Mouse (Mus musculus) liver, embryonic 14.5 days (tissue): ENCODE data around the gene Col6a1. TPM values are rescaled to one million over a fixed set of nuclear protein-coding genes. Genes with fewer than 3 reads are reported as not detected.

ENCODE experiments used
- ATAC-seq: fragments of 200-750 bp; cut with Nextera tagmentation; 2 replicates; pipeline ENCODE4 v1.8.0; 2017; ENCODE audit warnings: moderate number of reproducible peaks, mild to moderate bottlenecking, moderate library complexity; ENCODE audit not compliant: insufficient read depth
- DNase-seq, 3 experiments: peaks; one replicate each; pipeline ENCODE4 v3.0.0-alpha.2; 2012 to 2013; ENCODE audit warnings: low read depth in 3 of 3, low spot score in 3 of 3
- H3K27ac ChIP-seq: fragments of 300-500 bp; sonication (generic); 2 replicates; pipeline ENCODE4 v1.5.1; 2014; ENCODE audit warnings: moderate library complexity, mild to moderate bottlenecking, control low read depth, inconsistent platforms
- H3K27me3 ChIP-seq: fragments of 300-500 bp; sonication (generic); 2 replicates; pipeline ENCODE4 v1.6.1; 2014; ENCODE audit warnings: mild to moderate bottlenecking, low read length, moderate library complexity; ENCODE audit not compliant: control insufficient read depth, insufficient read depth
- H3K36me3 ChIP-seq: fragments of 300-500 bp; sonication (generic); replicated peaks from 2 replicates; pipeline ENCODE4 v1.6.1; 2014; ENCODE audit warnings: low read depth; ENCODE audit not compliant: control insufficient read depth, insufficient read depth
- H3K4me1 ChIP-seq, 2 experiments: fragments of 200-500 bp in 1 of 2; fragments of 300-500 bp in 1 of 2; sonication (generic) in 1 of 2; replicated peaks; 2 replicates each; pipeline ENCODE4 v1.6.1; 2012 to 2014; ENCODE audit warnings: antibody characterized with exemption in 1 of 2, inconsistent platforms in 1 of 2, low read length in 1 of 2; ENCODE audit not compliant: control insufficient read depth in 2 of 2, insufficient read depth in 2 of 2
- H3K4me2 ChIP-seq: fragments of 300-500 bp; sonication (generic); 2 replicates; pipeline ENCODE4 v1.6.1; 2014; ENCODE audit warnings: low read depth, mild to moderate bottlenecking, control low read depth, moderate library complexity
- H3K4me3 ChIP-seq, 2 experiments: fragments of 200-500 bp in 1 of 2; fragments of 300-500 bp in 1 of 2; sonication (generic) in 1 of 2; 2 replicates each; pipeline ENCODE4 v1.5.1; 2012 to 2014; ENCODE audit warnings: low read depth in 2 of 2, low read length in 2 of 2, mild to moderate bottlenecking in 2 of 2, control low read depth in 1 of 2, inconsistent platforms in 1 of 2, moderate library complexity in 1 of 2; ENCODE audit not compliant: insufficient read depth in 1 of 2
- H3K9ac ChIP-seq: fragments of 300-500 bp; sonication (generic); replicated peaks from 2 replicates; pipeline ENCODE4 v1.6.1; 2014; ENCODE audit warnings: mild to moderate bottlenecking, control low read depth, moderate library complexity
- H3K9me3 ChIP-seq: fragments of 300-500 bp; sonication (generic); 2 replicates; pipeline ENCODE4 v1.6.1; 2016; ENCODE audit warnings: low read length, mixed read lengths; ENCODE audit not compliant: control insufficient read depth
- CTCF ChIP-seq: IDR thresholded peaks from 2 replicates; pipeline ENCODE4 v1.5.1; 2016; ENCODE audit warnings: antibody characterized with exemption, low read depth, control low read depth
- EP300 ChIP-seq: IDR thresholded peaks from 2 replicates; pipeline ENCODE4 v1.6.1; 2016; ENCODE audit warnings: antibody characterized with exemption, low read depth
- WGBS: fragments of 180-500 bp; shearing (Covaris S2); extraction: QIAGEN DNeasy Blood & Tissue Kit; methylation state at CpG from one replicate; pipeline ENCODE4 v1.1.7; 2014; ENCODE audit not compliant: insufficient replicate concordance; 5-methylcytosine and 5-hydroxymethylcytosine counted together
- polyA plus RNA-seq, 2 experiments: library from polyadenylated mRNA; depleted of rRNA in 1 of 2; stranded (reverse) in 1 of 2; unstranded in 1 of 2; fragments of >200 nt; fragmentation: Nextera tagmentation in 1 of 2; extraction: Ambion mirVana in 1 of 2; gene quantifications; 2 replicates each; pipeline versions ENCODE4 v1.2.1 to v1.2.3; 2012 to 2014

The Col6a1 gene
- polyA plus RNA-seq (2012; rRNA removed) (4.4 and 6.1 TPM in 2 replicates), polyA plus RNA-seq (2014; fragmentation: Nextera tagmentation; extraction: Ambion mirVana) (4.8 TPM in 2 replicates)

DNA sequence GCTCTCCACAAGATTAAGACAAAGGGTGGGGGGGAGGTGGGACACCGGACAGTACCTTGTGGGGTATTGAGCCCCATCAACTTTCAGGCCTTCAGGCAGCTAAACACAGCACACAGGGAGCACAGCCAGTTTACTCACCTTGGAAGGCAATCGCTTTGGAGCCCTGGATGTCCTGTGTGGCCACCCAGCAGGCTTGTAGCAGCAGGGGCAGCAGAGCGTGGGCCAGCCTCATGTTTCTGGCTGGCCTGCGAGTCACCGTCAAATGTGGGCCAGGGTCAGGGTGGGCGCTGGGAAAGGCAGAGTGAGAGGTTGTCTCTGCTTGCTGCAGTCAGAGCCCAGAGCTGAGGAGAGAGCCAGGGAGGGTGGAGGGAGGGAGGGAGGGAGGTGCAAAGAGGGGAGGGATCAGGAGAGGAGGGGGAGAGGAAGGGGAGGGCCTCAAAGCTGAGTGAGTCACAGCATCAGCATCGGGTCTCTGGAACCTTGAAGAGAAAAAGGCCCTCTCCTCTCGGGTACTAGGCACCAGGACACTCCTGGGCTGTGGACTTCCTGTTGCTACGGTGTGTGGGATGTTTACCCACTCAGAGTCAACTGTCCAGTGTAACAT is at the start of gene Col6a1:
Gene Col6a1 (minus strand): TSS at position 487 of the 604 bp plus-strand sequence.
- no peaks in the 10 kb centered on the region for H3K4me1 ChIP-seq
- H3K27me3 ChIP-seq: no peaks in the 10 kb centered on the region
- no peak within 1 kb of the TSS for H3K4me2 ChIP-seq
- TF ChIP-seq CTCF (no peak), EP300 (no peak)
- DNase-seq (no peak), ATAC-seq (no peak)
- H3K4me3 ChIP-seq: peak within 1 kb of the TSS in 1 of 2 experiments; percentile 4; a peak in 1 of 4 replicates
- no peak within 1 kb of the TSS for H3K9ac ChIP-seq
- no peak within 1 kb of the TSS for H3K27ac ChIP-seq
- H3K36me3 ChIP-seq: no peaks in the 10 kb centered on the region
- 29% methylated on average over 9 of the region's 9 CpGs for WGBS
- no peaks in the 10 kb centered on the region for H3K9me3 ChIP-seq

DNA sequence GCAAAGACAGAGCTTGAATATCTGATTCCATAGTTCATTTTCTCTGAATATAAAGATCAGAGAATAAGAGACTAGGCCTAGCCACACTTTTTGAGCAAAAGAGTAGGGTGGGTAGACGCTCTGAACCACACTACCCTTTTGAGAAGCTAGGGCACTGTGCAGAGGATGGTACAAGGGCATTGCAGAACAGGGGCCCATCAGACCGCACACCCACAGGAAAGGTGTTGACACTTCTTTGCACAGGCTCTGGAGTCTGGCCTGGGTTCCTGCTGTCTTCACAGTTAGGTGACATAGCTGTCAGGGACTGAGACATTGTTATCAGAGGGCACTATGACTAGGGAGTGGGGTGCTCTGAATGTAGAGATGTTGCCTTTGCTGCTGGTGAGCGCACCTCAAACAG is 45.7 kb upstream of the Col6a1 start:
- ATAC-seq (no peak), DNase-seq (no peak)
- Histone ChIP-seq H3K4me2 (no peak overlapping the region), H3K27ac (no peak overlapping the region), H3K36me3 (no peaks in the 10 kb centered on the region), H3K4me3 (no peak overlapping the region), H3K9me3 (no peaks in the 10 kb centered on the region), H3K27me3 (no peaks in the 10 kb centered on the region), H3K4me1 (no peaks in the 10 kb centered on the region), H3K9ac (no peak overlapping the region)
- no peak for TF ChIP-seq EP300
- TF ChIP-seq CTCF: no peak
- WGBS: 72% methylated on average over 3 of the region's 3 CpGs

DNA sequence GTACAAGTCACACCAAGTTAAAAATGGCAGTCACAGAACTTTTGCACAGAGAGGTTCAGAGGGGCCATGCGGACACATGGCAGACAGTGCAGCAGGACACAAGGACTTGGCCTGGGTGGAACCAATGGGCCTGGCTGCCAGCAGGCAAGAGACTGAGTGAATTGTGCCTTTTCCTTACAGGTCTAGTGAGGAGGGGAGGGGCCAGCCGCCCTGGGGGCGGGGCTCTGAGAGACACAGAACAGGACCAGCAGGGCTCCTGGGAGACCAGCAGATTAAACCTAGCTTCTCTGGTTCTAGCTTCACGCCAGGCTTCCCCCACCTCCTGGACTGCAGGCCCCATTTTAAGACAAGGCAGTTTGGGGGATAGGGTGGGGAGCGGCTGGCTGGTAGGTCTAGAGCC is 45.1 kb upstream of the Col6a1 start:
- no peak for ATAC-seq
- no peak for DNase-seq
- no peak overlapping the region for H3K4me3 ChIP-seq
- no peaks in the 10 kb centered on the region for H3K4me1 ChIP-seq
- WGBS: 61% methylated on average over 5 of the region's 5 CpGs
- H3K4me2 ChIP-seq: no peak overlapping the region
- no peaks in the 10 kb centered on the region for H3K27me3 ChIP-seq
- TF ChIP-seq EP300 (no peak), CTCF (no peak)
- no peak overlapping the region for H3K9ac ChIP-seq
- no peaks in the 10 kb centered on the region for H3K36me3 ChIP-seq
- H3K9me3 ChIP-seq: no peaks in the 10 kb centered on the region
- no peak overlapping the region for H3K27ac ChIP-seq

DNA sequence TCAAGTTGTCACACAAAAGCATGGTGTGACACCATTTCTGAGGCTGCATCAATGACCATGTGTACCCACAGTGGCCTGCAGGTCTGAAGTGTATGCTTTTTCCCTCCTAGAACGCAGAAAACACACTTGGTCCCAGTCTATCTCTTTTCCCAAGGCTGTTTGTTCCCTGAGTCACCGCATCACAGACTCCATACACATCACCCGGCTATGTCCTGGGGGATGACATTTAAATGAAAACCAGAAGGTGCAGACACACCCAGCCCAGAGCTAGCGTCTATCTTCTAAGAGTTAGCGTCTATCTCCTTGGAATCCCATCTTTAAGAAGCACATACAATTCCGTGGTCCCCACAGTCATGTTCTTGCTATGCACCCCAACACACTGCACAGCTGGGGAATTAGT is 43.6 kb upstream of the Col6a1 start:
- Histone ChIP-seq H3K27me3 (no peaks in the 10 kb centered on the region), H3K9me3 (no peaks in the 10 kb centered on the region), H3K9ac (no peak overlapping the region), H3K4me2 (no peak overlapping the region), H3K36me3 (no peaks in the 10 kb centered on the region), H3K27ac (no peak overlapping the region), H3K4me3 (no peak overlapping the region), H3K4me1 (no peaks in the 10 kb centered on the region)
- DNase-seq: no peak
- no peak for ATAC-seq
- 67% methylated on average over 6 of the region's 6 CpGs for WGBS
- TF ChIP-seq EP300: no peak
- no peak for TF ChIP-seq CTCF

DNA sequence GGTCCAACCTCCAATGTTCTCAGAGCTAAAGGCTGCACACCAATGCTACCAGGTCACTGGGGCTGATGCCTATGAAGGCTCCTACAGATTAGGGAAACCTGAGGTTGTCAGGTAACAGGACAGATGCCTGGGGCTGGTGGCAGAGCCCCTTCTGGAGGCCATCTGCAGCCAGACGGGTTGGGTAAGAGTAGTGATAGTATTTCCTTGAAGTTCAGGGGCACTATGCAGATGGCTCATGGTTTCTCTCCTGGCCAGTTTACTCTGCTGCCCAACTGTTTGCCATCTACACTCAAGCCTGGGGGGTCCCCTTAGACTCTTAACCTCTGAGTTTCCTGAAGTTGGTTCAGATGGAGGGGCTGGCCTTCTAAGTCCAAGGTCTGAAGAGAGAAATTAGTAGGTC is 40.2 kb upstream of the Col6a1 start:
- Histone ChIP-seq H3K4me3 (no peak overlapping the region), H3K4me1 (no peaks in the 10 kb centered on the region), H3K9me3 (no peaks in the 10 kb centered on the region), H3K27me3 (no peaks in the 10 kb centered on the region), H3K27ac (no peak overlapping the region), H3K9ac (no peak overlapping the region), H3K36me3 (no peaks in the 10 kb centered on the region), H3K4me2 (no peak overlapping the region)
- ATAC-seq (no peak), DNase-seq (no peak)
- TF ChIP-seq CTCF: no peak
- TF ChIP-seq EP300: no peak
- 55% methylated on average over 1 of the region's 1 CpGs for WGBS
